Mouse (Mus musculus) urinary bladder, postnatal 36 days (tissue): ENCODE measurements around the gene Adamts7.

Source experiments
- DNase-seq, 2 experiments: peaks; one replicate each; pipeline ENCODE4 v3.0.0; 2022; ENCODE audit warnings: low spot score in 2 of 2, mixed read lengths in 1 of 2

Adamts7 gene

DNA sequence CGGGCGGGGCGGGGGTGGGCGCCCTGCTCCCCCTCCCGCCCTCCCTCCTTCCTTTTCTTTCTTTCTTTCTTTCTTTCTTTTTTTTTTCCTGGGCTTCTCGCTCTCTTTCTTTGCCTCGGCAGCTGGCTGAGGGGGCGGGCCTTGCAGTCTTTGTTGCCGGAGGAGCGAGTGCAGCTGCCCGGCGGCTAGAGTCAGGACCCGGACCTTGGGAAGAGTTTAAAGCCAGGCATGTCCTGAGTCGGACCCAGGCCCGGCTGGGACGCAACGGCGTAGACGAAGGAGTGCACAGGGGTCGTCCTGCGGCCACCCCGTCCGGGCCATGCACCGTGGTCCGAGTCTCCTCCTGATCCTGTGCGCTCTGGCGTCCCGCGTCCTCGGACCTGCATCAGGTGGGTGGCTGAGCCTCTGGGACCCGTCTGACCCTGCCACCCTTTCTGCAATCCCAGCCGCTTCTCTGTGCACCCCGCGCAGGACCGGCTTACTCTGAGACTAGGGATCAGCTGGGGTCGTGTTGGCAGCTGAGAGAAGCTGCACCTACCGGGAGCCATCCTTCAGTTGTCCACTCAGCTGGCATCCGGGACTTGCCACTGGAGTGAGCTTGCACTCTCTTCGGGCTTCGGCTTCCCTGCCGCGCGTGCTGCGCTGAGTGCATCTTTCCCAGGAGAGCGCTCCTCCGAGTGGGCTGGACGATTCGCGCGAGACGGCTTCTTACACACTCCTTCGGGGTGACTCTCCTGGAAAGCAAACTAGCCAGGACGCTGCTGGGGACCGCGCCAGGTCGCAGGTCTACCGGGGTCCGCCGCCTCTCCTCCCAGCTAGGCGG, at the start of gene Adamts7:
TSS of gene Adamts7 (plus strand) at position 144 of the 823 bp plus-strand sequence.
- DNase-seq, result peak in 1 of 2 experiments; percentile 20

DNA sequence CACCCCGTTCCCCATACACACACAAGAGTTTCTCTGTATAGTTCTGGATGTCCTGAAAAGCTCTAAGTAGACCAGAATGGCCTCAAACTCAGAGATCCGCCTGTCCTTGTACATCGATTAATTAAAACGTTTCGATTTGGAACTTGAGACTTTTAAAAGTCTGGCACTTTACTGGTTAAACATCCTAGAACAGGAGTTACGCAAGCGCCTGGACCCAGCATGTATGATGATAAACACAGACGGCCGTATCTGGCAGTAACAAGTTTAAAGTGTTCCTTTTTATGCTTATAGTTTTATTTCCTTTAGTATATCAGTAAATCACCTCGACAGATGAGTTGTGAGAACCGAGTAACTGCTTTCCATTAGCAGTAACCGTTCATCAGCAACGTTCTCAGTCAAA, 49.7 kb upstream of the Adamts7 start:
- peak in 1 of 2 experiments; percentile 25 for DNase-seq

DNA sequence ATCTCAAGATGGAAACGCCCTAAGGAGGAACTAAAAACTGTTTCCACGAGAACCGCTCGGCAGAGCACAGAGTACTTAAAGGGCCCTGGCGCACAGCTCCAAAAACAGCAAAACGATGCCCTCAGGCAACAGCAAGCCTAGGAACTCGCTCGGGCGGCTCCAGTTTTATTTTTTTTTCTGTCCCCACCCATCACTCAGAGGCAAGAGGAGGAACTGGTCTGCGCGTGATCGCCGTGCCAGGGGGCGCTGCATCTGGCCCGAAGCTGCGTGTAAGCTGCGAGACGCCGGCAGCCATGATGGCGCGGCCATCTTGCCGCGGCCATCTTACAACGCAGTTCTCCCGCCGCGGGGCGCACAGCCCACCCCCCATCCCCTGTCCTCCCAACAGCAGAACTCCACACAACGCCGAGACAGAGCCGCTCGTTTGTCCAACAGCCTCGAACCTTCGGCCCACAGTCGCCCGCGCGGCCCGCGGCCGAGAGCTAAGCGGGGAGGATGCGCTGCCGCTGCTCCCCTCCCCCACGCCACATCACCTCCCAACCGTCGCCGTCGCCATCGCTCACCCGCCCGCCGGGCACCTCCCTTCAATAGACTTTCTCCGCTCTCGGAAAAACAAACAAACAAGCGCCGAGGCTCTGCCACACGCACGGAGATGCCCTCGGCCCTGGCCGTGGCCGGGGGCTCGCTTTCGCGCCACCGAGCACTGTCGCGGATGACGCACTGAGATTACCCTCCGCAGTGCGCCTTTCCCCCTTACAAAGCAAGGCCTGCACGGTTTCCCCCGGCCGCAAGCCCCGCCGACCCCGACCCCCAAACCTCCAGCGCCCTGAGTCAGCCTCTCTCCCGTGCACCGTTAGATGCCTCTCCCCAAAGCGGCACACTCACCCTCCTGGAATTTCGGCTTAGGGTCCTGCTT, 49.0 kb upstream of the Adamts7 start:
- DNase-seq, result peak; percentile 87 to 92

DNA sequence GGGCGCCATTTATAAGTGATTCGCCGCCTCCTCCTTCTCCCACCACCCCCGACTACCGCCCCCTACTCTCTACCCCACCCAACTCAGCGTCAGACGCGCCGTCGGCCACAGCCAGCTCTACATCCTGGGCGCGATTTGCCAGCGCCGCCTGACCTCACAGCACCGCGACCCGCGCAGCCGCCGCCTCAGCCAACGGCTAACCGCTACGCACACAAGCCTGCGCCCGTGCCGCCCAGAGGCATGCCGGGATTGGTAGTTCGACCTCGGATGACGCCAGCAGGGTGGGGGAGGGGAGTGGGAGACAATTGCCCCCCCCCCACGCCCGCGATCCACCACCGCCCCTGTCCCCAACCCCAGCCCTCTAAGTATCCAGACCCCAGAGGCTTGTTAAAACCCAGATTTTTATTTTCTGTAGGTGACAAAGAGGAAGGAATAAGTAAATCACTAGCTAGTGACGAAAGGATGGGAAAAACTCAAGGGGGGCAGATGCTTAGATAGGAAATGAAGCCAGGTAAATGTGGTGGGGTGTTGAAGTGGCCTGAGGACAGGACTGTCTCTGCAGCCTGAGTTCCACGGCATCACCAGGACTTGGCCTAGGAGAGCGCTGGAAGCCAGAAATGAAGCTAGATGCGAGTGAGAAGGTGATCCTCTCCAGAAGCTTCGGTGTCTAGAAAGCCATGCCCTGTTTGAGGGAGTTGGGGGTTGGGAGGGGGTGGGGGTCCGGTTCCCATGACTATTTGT, 48.1 kb upstream of the Adamts7 start, which contains the start of gene Morf4l1:
TSS of gene Morf4l1 (minus strand) at position 208 of the 741 bp plus-strand sequence.
- DNase-seq, result peak; percentile 90 to 97

DNA sequence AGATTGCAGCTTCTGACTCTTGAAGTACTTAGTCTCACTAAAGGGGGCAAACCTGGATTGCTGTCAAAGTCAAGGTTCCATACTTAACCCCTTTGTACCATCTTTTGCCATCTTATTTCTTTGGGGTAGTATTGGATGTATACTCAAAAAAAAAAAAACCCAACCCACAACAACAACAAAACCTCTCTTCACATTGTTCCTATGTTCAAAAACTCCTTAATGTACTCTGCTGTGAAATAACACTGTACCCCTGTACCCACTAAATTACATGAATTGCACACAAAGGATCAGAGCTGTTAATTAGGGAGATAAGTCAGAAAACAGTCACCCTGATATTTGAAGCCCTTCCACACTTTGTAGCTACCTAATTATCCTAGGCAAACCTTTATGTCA, 47.6 kb upstream of the Adamts7 start:
- DNase-seq, result no peak

DNA sequence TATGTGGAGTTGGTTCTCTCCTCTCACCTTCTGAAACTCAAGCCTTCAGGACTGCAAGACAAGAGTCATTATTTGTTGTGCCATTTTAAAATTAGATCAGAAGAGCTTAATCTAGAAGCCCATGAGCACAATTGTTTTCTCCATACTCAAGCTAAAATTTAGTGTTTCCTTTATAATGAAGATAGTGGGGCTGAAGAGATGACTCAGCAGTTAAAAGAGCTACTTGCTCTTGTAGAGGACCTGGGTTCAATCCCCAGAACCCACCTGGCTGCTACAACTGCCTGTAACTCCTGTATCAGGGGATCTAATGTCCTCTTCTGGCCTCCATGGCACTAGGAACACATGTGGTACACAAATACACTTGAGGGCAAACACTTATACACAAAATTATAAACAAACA, 45.6 kb upstream of the Adamts7 start:
- no peak for DNase-seq

DNA sequence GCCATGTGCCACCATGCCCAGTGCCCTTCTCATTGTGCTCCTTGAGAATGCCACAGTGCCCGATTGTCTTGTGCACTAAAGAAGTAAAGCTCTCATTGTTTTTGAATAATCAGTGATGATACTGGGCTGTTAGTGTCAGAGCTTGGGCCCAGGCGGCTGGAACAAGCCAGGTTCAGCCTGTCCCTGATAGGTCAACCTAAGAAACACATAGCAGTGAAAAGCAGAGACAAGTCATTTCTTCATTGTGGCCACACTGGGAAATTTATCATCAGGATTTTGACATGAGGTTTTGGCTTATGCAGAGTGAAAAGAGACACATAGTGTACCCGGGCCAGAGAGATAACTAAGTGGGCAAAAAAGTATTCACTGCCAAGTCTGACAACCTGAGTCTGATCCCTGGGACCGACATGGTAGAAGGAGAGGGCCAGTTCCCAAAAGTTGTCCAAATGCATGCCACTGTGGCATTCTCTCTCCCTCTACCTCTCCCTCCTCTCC, 40.6 kb upstream of the Adamts7 start:
- DNase-seq, result no peak

DNA sequence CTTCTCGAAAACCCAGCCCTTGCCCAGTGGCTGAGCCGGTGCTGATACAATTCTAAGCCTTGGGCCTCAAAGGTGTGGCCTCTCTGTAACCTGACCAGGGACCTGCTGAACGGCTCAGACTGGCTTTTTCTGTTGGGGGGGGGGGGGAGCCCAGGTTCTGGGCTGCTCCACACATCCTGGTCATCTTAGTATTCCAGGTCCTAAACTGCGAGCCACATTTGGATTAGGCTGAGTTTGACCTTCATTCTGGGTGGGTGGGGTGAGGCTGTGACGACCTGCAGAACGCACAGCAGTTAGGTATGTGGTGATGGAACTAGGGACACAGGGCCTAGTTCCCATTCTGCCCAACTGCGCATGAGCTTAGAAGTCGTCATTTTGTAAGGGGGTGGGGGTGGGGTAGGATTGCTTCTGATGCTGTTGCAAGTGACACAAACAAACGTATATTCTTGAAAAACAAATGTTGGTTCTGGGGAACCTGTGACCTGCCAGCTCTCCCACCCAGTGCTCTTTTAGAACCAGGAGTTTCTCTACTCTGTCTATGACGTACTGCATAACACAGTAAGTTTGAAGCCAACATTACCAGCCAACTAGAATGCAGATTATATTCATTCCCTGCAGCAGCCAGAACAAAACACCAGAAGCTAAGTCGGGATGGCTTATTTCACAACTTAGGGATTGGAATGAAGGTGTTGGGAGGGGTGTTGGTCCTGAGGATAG, 38.6 kb upstream of the Adamts7 start:
- DNase-seq, result peak; percentile 13 to 38

DNA sequence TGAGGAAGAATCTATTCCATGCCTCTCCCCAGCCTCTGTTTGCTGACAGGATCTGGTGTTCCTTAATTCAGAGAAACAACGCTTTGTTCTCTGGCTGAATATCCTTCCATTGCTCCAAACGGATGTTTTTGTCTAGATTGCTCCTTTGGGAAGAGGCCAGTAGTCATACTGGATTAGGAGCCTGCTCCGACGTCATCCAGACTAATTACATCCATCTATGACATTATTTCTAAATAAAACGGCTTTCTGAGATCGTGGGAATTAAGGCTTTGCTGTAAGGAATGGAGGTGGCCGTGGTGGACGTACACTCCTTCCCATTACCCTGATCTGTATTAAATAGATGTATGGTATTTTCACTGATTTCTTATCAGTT, 38.0 kb upstream of the Adamts7 start:
- DNase-seq, result no peak

DNA sequence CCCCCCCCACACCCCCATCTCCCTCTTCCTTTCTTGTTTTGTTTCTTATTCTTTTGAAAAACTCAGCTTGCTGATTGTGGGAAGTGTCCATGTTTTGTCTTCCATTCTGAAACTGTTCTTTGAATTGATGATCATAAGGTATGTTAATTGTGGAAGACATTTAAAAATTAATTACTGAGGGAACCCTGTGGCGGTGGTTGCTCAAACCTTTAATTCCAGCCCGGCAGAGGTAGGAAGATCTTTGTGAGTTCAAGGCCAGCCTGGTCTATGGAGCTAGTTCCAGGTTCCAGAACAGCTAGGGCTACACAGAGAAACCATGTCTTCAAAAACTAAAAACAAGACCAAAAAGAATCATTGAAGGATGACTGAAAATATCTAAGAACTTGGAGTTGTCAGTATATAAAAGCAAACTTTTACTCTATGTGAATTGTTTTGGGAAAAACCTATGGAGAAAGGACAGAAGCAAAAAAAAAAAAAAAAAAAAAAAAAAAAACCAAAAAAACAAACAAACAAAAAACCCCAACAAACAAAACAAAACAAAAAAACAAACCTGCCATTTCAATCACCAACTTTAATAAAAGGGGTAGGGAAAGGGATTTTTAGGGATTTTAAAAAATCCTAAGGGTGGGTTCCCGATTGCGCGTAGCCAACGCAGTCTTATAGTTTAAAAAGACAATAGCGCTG, 37.3 kb upstream of the Adamts7 start:
- DNase-seq, result no peak

DNA sequence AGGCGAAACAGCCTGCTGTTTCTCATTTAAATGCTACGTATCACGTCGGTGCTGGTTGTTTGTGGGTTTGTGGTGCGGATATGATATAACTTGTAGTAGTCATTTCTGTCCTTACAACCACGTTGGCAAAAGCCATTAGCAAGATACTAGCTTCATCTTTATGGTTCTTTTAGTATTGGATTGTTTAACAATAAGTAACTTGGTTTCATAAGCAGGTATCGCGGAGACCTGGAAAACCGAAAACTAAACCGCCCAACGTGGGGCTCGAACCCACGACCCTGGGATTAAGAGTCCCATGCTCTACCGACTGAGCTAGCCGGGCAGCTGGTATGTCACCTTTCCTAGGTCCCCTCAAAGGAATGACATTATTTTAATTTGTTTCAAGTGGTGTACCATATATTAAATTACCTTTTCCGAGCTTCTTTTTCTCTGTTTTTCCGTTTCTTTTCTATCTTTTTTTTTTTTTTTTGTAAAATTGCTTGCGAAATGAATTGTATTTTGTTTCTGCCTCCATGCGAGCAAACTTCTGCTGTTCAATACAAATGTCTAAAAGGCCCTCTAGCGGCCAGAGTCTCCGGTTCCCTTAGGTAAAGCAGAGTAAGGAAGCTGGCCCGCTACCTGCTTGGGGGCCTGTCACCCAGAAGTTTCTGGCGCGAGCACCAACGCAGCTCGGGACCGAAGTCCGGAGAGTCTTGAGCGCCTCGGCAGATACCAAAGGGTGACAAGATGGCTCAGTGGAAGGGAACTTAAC, 36.4 kb upstream of the Adamts7 start:
- peak; percentile 59 to 75 for DNase-seq

DNA sequence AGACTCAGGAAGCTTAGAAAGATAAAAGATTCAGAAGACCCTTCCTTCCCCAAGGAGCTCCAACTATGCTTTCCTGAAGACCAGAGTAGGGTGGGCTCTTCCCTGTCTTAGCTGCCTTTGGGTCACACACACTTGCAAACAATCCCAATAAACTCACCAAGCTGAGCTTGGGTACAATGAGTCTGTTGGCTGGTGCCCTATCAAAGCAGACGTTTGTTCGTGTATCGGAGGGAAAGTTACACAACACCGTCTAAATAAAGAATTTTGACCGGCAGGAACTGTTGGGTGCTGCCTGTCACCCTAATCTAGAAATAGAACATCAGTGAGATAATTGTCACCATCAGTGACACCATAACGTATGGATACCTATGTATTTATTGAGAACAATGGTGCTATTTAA, 35.7 kb upstream of the Adamts7 start:
- DNase-seq, result no peak

DNA sequence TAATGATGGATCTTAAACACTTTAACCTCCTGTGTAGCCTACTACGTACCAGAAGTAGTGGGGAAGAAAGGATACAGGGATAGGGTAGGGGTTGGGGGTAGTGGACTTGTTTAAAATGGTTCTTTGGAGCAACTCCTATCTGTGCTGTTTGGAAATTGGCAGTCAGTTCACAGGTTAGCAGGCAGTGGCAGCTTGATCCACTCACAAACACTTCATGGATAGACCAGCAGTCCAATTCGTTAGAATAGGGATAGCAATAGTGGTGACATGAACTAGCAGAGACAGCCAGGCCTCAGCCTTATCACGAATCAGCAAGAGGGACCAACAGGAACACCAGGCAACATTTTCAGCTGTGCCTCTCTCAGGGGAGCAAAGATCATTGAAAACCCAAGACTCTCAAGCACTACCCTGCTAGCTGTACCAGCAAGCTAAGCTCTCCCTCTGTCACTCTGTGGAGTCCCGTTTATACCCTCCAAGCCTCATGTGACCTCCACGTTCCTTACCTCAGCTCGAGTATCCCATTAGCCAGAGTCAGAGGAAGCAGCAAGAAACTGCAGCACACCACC, 34.1 kb upstream of the Adamts7 start:
- no peak for DNase-seq

DNA sequence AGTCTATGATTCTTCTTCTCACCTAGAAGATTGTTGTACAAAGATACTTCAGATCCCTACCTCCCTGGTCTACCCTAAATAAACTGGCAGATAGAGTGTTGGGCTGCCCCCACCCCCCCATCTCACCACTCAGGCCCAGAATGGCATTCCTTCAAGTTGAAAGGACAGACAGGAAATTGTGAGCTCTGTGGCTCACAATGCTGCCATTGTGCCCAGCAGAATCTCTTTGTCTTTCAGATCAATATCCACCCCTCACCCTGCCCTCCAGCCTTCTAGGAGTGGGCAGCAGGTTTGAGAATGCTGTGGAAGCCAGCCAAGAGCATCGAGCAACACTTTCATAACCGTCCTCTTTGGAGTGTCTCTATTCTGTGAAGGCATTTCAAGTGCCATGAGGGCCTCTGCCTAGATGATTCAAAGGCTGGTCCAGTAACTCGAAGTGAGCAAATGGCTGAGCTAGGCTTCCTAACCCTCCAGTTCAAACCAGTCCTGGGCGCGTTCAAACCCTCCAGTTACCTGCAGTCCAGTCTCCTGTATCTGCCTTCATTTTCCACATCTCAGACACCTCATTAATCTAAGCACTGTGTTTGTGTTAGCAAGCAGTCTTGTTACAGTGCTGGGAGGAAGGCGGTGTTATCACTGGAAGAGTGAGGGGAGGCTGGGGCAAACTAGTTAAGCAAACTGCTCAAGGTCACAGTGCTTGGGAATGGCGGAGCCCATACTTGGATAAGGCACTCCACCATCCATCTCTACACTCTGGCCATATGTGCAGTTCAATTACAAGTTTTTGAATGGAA, 29.1 kb upstream of the Adamts7 start:
- DNase-seq, result no peak

DNA sequence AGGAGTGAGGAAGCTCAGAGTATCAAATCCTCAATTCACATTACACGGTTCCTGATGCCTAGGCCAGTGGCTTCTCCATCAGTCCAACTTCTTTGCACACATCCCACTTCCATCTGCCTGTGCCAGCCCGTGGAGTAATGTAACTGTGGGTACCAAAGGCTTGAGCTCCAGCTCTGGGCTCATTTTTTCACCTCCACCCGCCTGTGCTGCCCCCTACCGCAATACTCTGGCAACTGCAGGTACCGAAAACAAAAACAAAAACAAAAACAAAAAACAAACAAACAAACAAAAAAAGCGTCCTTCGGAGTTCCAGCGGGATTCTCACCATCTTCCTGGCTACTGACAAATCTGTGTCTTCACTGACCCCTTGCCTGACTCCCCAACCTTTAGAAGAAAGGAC, 27.4 kb upstream of the Adamts7 start:
- no peak for DNase-seq

DNA sequence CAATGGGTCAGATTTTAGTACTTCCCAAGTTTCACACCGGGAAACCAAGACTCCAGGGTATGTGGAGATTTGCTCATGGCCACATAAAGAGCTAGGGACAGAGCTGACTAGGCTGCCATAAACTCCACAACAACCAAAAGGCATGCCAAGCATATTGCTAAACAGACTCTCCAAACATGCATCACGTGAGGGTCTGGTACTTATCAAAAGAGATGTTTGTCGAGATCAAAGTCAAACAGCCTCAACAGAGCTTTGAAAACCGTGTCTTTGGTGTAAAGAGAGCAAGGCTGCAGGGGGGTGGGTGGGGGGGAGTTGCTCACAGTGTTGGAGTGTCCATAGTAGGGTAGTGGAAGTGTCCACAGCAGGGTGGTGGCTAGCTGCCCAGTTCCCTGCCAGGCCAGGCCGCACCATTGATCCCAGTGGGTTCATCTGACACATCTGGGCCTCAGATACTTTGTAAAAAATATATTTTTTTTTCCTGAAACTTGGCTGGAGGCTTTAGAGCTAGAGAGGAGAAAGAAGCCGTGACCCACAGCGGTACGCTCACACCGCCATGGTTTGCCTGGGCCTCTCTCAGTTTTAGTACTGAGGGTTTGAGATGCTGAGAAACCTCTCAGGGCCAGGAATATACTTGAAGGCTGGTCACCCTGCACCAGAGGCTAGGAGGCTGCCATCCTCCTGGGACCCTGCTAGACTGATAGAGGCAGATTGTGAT, 26.7 kb upstream of the Adamts7 start:
- DNase-seq, result no peak

DNA sequence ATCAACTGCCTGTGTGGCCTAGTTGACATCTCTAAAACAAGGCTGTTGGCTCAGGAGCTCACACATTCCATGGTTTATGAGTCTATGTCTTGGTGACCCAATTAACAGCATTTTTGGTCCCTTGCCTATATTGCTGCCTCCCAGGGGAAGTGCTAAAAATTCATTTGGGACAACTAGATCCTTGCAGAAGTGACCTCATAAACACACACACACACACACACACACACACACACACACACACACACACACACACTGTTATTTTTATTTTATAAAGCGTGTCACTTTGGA, 26.2 kb upstream of the Adamts7 start:
- DNase-seq, result no peak

DNA sequence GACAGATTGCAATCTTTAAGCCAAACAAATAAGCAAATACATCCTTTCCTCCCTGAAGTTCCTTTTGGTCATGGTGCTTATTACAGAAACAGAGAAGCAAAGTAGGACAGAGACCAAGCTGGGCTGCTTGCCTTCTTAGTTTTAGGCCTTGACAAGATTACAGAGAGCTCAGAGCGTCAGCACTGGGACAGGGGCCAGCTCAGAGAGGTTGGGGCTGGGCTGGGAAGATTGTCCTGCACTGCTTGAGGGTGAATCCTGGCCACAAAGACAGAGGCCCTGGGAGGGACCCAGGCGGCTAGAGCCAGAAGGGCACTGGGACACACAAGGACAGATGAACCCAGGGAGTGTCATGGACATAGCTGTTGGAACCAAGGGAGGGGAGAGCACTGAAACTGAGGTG, 17.1 kb upstream of the Adamts7 start:
- peak; percentile 18 to 58 for DNase-seq
